Mouse (Mus musculus) liver, adult 2 months (tissue): ENCODE data around the gene Ccn1.

Experiments used
- CTCF ChIP-seq: fragments of 200-500 bp; IDR thresholded peaks from 2 replicates; pipeline ENCODE4 v1.5.1; 2011; ENCODE audit warnings: low read depth, low read length, control low read depth
- POLR2A ChIP-seq: fragments of 200-500 bp; IDR thresholded peaks from 2 replicates; pipeline ENCODE4 v1.6.1; 2011; ENCODE audit warnings: low read length, control low read depth; ENCODE audit not compliant: insufficient read depth; ENCODE audit errors: extremely low read depth

DNA sequence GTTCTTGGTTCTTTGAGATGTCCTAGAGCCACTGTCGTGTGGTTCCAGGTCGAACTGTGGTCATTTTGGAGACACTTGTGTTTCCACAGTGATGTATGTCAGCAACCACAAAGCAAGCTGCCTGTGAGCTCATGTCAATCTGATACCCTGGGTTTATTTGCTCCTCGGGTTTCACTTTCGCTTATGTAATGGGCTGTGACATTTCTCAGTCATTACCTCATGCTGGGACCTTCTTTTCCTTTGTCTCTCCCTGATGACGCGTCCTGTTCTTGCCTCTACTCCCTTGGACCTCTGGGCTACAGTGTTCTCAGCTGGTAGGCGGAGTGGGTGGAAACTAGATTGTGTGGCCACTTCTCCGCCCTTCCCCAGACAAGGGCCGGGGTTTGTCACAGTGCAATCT lies 31.5 kb downstream of the Ccn1 start:
- TF ChIP-seq CTCF (no peak), POLR2A (no peak)
